Mouse (Mus musculus): ENCODE results near the gene Prss46. TPM values are rescaled to one million over a fixed set of nuclear protein-coding genes. Genes with fewer than 3 reads are reported as not detected.
"Not testable (repeated sequence)": the region's sequence is repeated elsewhere in the genome, so short reads cannot be mapped to it uniquely, and the experiment has no call there.

Gene Prss46
- not detected in 2 replicates for polyA plus RNA-seq (2012; rRNA removed)

DNA sequence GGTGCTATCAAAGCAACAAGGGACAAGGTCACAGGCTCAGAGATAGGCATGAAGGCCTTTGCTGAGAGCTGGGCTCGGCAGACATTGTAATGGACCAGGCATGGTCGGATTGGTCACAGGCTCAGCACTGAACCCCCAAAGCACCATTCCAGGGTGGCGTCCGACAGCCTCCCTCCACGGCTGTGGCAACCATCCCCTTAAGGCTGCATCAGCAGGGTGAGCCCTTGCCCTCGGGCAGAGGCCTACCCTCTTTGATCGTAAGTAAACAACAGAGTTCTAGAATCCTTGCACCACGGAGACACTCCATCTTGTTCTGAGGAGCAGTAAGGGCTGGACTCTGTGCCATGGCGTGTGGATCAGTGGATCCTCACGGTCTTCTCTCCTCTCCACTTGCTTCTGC lies at the start of gene Prss46:
Gene Prss46, plus strand, starts transcription at position 301 of the 400 bp plus-strand sequence.
- H3K27me3 ChIP-seq (replicated peaks; ENCODE audit: control insufficient read depth, insufficient read depth, low read length) = no peaks in the 10 kb centered on the region
- H3K27ac ChIP-seq (ENCODE audit: insufficient read depth, low read depth, low read length) = no peak within 1 kb of the TSS
- H3K36me3 ChIP-seq (ENCODE audit: control insufficient read depth, insufficient read depth, low read length) = no peaks in the 10 kb centered on the region
- no peaks in the 10 kb centered on the region for H3K4me1 ChIP-seq (ENCODE audit: control insufficient read depth, insufficient read depth, low read length)
- TF ChIP-seq POLR2A (IDR thresholded peaks at IDR 0.05; ENCODE audit: low read depth, low read length) = no peak
- no peak for TF ChIP-seq CTCF (conservative IDR thresholded peaks at IDR 0.05; ENCODE audit: insufficient read depth, insufficient read length, low read depth, low read length)
- no peak within 1 kb of the TSS for H3K4me3 ChIP-seq (ENCODE audit: insufficient read depth, low read depth, low read length)
- WGBS = 88% methylated on average over 10 of the region's 10 CpGs
- DNase-seq = no peak

DNA sequence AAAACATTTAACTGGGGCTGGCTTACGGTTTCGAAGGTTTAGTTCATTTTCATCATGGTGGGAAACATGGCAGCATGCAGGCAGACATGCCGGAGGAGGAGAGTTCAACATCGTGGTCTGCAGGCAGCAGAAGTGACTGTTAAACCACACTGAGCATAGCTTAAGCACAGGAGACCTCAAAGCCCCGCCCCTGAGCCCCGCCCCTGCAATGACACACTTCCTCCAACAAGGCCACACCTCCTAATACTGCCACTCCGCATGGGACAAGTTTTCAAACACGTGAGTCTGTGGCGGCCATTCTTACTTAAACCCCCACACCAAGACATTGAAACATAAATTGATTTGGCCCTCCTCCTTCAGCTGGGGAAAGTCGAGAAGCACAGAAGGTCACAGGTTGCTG lies 47.3 kb upstream of the Prss46 start:
- 82% methylated on average over 10 of the region's 10 CpGs for WGBS
- no peak overlapping the region for H3K4me3 ChIP-seq (ENCODE audit: insufficient read depth, low read depth, low read length)
- TF ChIP-seq CTCF (conservative IDR thresholded peaks at IDR 0.05; ENCODE audit: insufficient read depth, insufficient read length, low read depth, low read length) (no peak), POLR2A (IDR thresholded peaks at IDR 0.05; ENCODE audit: low read depth, low read length) (no peak)
- H3K36me3 ChIP-seq (ENCODE audit: control insufficient read depth, insufficient read depth, low read length) = no peaks in the 10 kb centered on the region
- H3K27ac ChIP-seq (ENCODE audit: insufficient read depth, low read depth, low read length) = no peak overlapping the region
- DNase-seq = no peak
- no peaks in the 10 kb centered on the region for H3K27me3 ChIP-seq (replicated peaks; ENCODE audit: control insufficient read depth, insufficient read depth, low read length)
- no peaks in the 10 kb centered on the region for H3K4me1 ChIP-seq (ENCODE audit: control insufficient read depth, insufficient read depth, low read length)

DNA sequence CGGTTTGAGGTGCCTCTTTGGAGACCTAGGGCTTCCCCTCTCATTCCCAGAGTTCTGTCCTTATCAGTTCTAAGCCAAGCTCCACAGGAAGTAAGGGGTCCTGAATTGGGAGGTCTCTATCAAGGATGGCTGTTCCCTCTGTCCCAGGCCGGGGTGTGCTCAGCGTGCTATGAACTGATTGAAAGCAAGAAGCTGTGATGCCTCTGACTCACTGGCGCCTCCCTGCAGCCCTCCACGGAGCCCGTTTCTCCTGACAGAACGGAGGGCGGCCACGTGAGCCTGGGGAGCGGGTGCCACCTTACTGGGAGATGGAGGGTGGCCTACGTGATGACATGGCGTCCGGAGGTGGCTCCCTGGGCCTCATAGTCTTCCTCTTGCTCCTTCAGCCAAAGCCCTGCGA lies 46.4 kb upstream of the Prss46 start, which contains the start of gene Prss42:
Gene Prss42, plus strand, starts transcription at position 301 of the 400 bp plus-strand sequence.
- 93% methylated on average over 14 of the region's 14 CpGs for WGBS
- Histone ChIP-seq H3K4me3 (ENCODE audit: insufficient read depth, low read depth, low read length) (no peak within 1 kb of the TSS), H3K4me1 (ENCODE audit: control insufficient read depth, insufficient read depth, low read length) (no peaks in the 10 kb centered on the region), H3K27ac (ENCODE audit: insufficient read depth, low read depth, low read length) (no peak within 1 kb of the TSS), H3K27me3 (replicated peaks; ENCODE audit: control insufficient read depth, insufficient read depth, low read length) (no peaks in the 10 kb centered on the region), H3K36me3 (ENCODE audit: control insufficient read depth, insufficient read depth, low read length) (no peaks in the 10 kb centered on the region)
- no peak for TF ChIP-seq POLR2A (IDR thresholded peaks at IDR 0.05; ENCODE audit: low read depth, low read length)
- no peak for TF ChIP-seq CTCF (conservative IDR thresholded peaks at IDR 0.05; ENCODE audit: insufficient read depth, insufficient read length, low read depth, low read length)
- DNase-seq = no peak

- 93% methylated on average over 8 of the region's 8 CpGs for WGBS
Observed at GRCm38 (mm10) chr9:110800834-110801479, 43.3 kb upstream of the Prss46 start.

GRCm38 (mm10) chr9:110803294-110803693 lies 41.0 kb upstream of the Prss46 start:
- no peak for DNase-seq
- WGBS = 67% methylated on average over 4 of the region's 4 CpGs

More at GRCm38 (mm10) chr9:110800834-110801479, 43.3 kb upstream of the Prss46 start:
- Histone ChIP-seq H3K27ac (ENCODE audit: insufficient read depth, low read depth, low read length) (no peak overlapping the region), H3K27me3 (replicated peaks; ENCODE audit: control insufficient read depth, insufficient read depth, low read length) (no peaks in the 10 kb centered on the region), H3K36me3 (ENCODE audit: control insufficient read depth, insufficient read depth, low read length) (no peaks in the 10 kb centered on the region), H3K4me1 (ENCODE audit: control insufficient read depth, insufficient read depth, low read length) (no peaks in the 10 kb centered on the region), H3K4me3 (ENCODE audit: insufficient read depth, low read depth, low read length) (no peak overlapping the region)
- TF ChIP-seq POLR2A (IDR thresholded peaks at IDR 0.05; ENCODE audit: low read depth, low read length) (no peak), CTCF (conservative IDR thresholded peaks at IDR 0.05; ENCODE audit: insufficient read depth, insufficient read length, low read depth, low read length) (no peak)
- no peak for DNase-seq

GRCm38 (mm10) chr9:110810051-110810450 lies 34.3 kb upstream of the Prss46 start:
- 81% methylated on average over 4 of the region's 4 CpGs for WGBS
- TF ChIP-seq CTCF (conservative IDR thresholded peaks at IDR 0.05; ENCODE audit: insufficient read depth, insufficient read length, low read depth, low read length) = no peak
- TF ChIP-seq POLR2A (IDR thresholded peaks at IDR 0.05; ENCODE audit: low read depth, low read length) = no peak
- H3K27me3 ChIP-seq (replicated peaks; ENCODE audit: control insufficient read depth, insufficient read depth, low read length) = no peaks in the 10 kb centered on the region
- no peak overlapping the region for H3K4me3 ChIP-seq (ENCODE audit: insufficient read depth, low read depth, low read length)
- no peak overlapping the region for H3K27ac ChIP-seq (ENCODE audit: insufficient read depth, low read depth, low read length)
- DNase-seq = no peak
- no peaks in the 10 kb centered on the region for H3K4me1 ChIP-seq (ENCODE audit: control insufficient read depth, insufficient read depth, low read length)
- H3K36me3 ChIP-seq (ENCODE audit: control insufficient read depth, insufficient read depth, low read length) = no peaks in the 10 kb centered on the region

More at GRCm38 (mm10) chr9:110803294-110803693, 41.0 kb upstream of the Prss46 start:
- H3K36me3 ChIP-seq (ENCODE audit: control insufficient read depth, insufficient read depth, low read length) = no peaks in the 10 kb centered on the region
- H3K27ac ChIP-seq (ENCODE audit: insufficient read depth, low read depth, low read length) = no peak overlapping the region
- no peaks in the 10 kb centered on the region for H3K27me3 ChIP-seq (replicated peaks; ENCODE audit: control insufficient read depth, insufficient read depth, low read length)
- H3K4me1 ChIP-seq (ENCODE audit: control insufficient read depth, insufficient read depth, low read length) = no peaks in the 10 kb centered on the region
- no peak for TF ChIP-seq CTCF (conservative IDR thresholded peaks at IDR 0.05; ENCODE audit: insufficient read depth, insufficient read length, low read depth, low read length)
- no peak overlapping the region for H3K4me3 ChIP-seq (ENCODE audit: insufficient read depth, low read depth, low read length)

GRCm38 (mm10) chr9:110813789-110814188 lies 30.5 kb upstream of the Prss46 start, which contains the start of gene Prss44:
Gene Prss44 (plus strand): TSS chr9:110813994.
- no peak for DNase-seq
- 62% methylated on average over 18 of the region's 18 CpGs for WGBS
- no peak for TF ChIP-seq CTCF (conservative IDR thresholded peaks at IDR 0.05; ENCODE audit: insufficient read depth, insufficient read length, low read depth, low read length)
- Histone ChIP-seq H3K27ac (ENCODE audit: insufficient read depth, low read depth, low read length) (no peak within 1 kb of the TSS), H3K27me3 (replicated peaks; ENCODE audit: control insufficient read depth, insufficient read depth, low read length) (no peaks in the 10 kb centered on the region), H3K4me1 (ENCODE audit: control insufficient read depth, insufficient read depth, low read length) (no peaks in the 10 kb centered on the region), H3K36me3 (ENCODE audit: control insufficient read depth, insufficient read depth, low read length) (no peaks in the 10 kb centered on the region), H3K4me3 (ENCODE audit: insufficient read depth, low read depth, low read length) (no peak within 1 kb of the TSS)

- not testable (repeated sequence) for DNase-seq; H3K4me3 ChIP-seq (ENCODE audit: insufficient read depth, low read depth, low read length); H3K36me3 ChIP-seq (ENCODE audit: control insufficient read depth, insufficient read depth, low read length); H3K4me1 ChIP-seq (ENCODE audit: control insufficient read depth, insufficient read depth, low read length); H3K27me3 ChIP-seq (replicated peaks; ENCODE audit: control insufficient read depth, insufficient read depth, low read length); H3K27ac ChIP-seq (ENCODE audit: insufficient read depth, low read depth, low read length)
Observed at GRCm38 (mm10) chr9:110820546-110820945, 23.8 kb upstream of the Prss46 start.

All from kidney, adult 2 months (tissue).